Mouse (Mus musculus): ENCODE results near the gene Sap30l. TPM values are rescaled to one million over a fixed set of nuclear protein-coding genes. Genes with fewer than 3 reads are reported as not detected.
A peak's percentile ranks its signal among the peaks of the same experiment; 100 is the strongest.

Sap30l gene
- total and polyA plus RNA-seq, 3 experiments, result 17.1 to 23.1 (median 20.8) TPM

- Histone ChIP-seq H3K9ac (ENCODE audit: insufficient read depth, low read depth) (no peak overlapping the region), H3K4me2 (ENCODE audit: insufficient read depth, low read depth, poor library complexity, severe bottlenecking) (no peak overlapping the region), H3K36me3 (replicated peaks in 1 of 2; ENCODE audit: control insufficient read depth in 1 of 2, insufficient read depth in 1 of 2, low read length in 1 of 2) (no peaks in the 10 kb centered on the region), H3K4me3 (replicated peaks in 1 of 3; ENCODE audit: low read depth in 2 of 3, low read length in 2 of 3, poor library complexity in 1 of 3) (no peak overlapping the region), H3K27me3 (replicated peaks) (peaks cover 99% of the 10 kb centered on the region), H3K4me1 (ENCODE audit: control insufficient read depth in 1 of 2, insufficient read depth in 2 of 2) (peaks cover 0 to 4% of the 10 kb centered on the region in 2 experiments; a peak in 2 of 4 replicates), H3K79me2 (replicated peaks; ENCODE audit: control insufficient read depth, extremely low read depth, insufficient read depth, poor library complexity, severe bottlenecking) (no peaks in the 10 kb centered on the region), H3K27ac (ENCODE audit: insufficient read depth, low read depth) (no peak overlapping the region), H3K9me3 (replicated peaks; ENCODE audit: low read length) (no peaks in the 10 kb centered on the region)
- in situ Hi-C loops (cut with MboI; ENCODE audit: low pct_ligation_motif_present, low pct_unique_long_range_greater_than_20kb, low sequenced_read_pairs), result no loop called here
- dilution Hi-C loops (cut with MboI; ENCODE audit: extremely low pct_ligation_motif_present, extremely low pct_unique_long_range_greater_than_20kb, low sequenced_read_pairs), result no loop called here
- no peak for DNase-seq (ENCODE audit: extremely low read depth)
- TF ChIP-seq MAFK (IDR thresholded peaks at IDR 0.05; ENCODE audit: insufficient replicate concordance, low read length), result peak; percentile 91
- TF ChIP-seq EP300 (IDR thresholded peaks at IDR 0.05; ENCODE audit: low read length), result no peak
Measured at GRCm38 (mm10) chr11:57770776-57771175, 30.7 kb upstream of the Sap30l start.

- in situ Hi-C loops (cut with MboI; ENCODE audit: low pct_ligation_motif_present, low pct_unique_long_range_greater_than_20kb, low sequenced_read_pairs), result no loop called here
- no peak for DNase-seq (ENCODE audit: extremely low read depth)
- Histone ChIP-seq H3K27me3 (replicated peaks) (peaks cover 99% of the 10 kb centered on the region), H3K79me2 (replicated peaks; ENCODE audit: control insufficient read depth, extremely low read depth, insufficient read depth, poor library complexity, severe bottlenecking) (no peaks in the 10 kb centered on the region), H3K4me3 (replicated peaks in 1 of 3; ENCODE audit: low read depth in 2 of 3, low read length in 2 of 3, poor library complexity in 1 of 3) (no peak overlapping the region), H3K9me3 (replicated peaks; ENCODE audit: low read length) (no peaks in the 10 kb centered on the region), H3K4me2 (ENCODE audit: insufficient read depth, low read depth, poor library complexity, severe bottlenecking) (no peak overlapping the region), H3K4me1 (ENCODE audit: control insufficient read depth in 1 of 2, insufficient read depth in 2 of 2) (peaks cover 0 to 4% of the 10 kb centered on the region in 2 experiments; a peak in 1 of 4 replicates), H3K9ac (ENCODE audit: insufficient read depth, low read depth) (no peak overlapping the region), H3K36me3 (replicated peaks in 1 of 2; ENCODE audit: control insufficient read depth in 1 of 2, insufficient read depth in 1 of 2, low read length in 1 of 2) (no peaks in the 10 kb centered on the region), H3K27ac (ENCODE audit: insufficient read depth, low read depth) (no peak overlapping the region)
- dilution Hi-C loops (cut with MboI; ENCODE audit: extremely low pct_ligation_motif_present, extremely low pct_unique_long_range_greater_than_20kb, low sequenced_read_pairs), result no loop called here
- no peak for TF ChIP-seq HCFC1 (IDR thresholded peaks at IDR 0.05; ENCODE audit: low read depth, low read length)
- TF ChIP-seq MAX (IDR thresholded peaks at IDR 0.05; ENCODE audit: low read length), result no peak
- no peak for TF ChIP-seq POLR2A (IDR thresholded peaks at IDR 0.05; ENCODE audit: low read depth, low read length)
Measured at GRCm38 (mm10) chr11:57771676-57772075, 29.8 kb upstream of the Sap30l start.

- Histone ChIP-seq H3K4me1 (ENCODE audit: control insufficient read depth in 1 of 2, insufficient read depth in 2 of 2) (peaks cover 0 to 4% of the 10 kb centered on the region in 2 experiments; a peak in 1 of 4 replicates), H3K36me3 (replicated peaks in 1 of 2; ENCODE audit: control insufficient read depth in 1 of 2, insufficient read depth in 1 of 2, low read length in 1 of 2) (no peaks in the 10 kb centered on the region), H3K4me2 (ENCODE audit: insufficient read depth, low read depth, poor library complexity, severe bottlenecking) (no peak overlapping the region), H3K9me3 (replicated peaks; ENCODE audit: low read length) (no peaks in the 10 kb centered on the region), H3K27me3 (replicated peaks) (peaks cover 98% of the 10 kb centered on the region), H3K4me3 (replicated peaks in 1 of 3; ENCODE audit: low read depth in 2 of 3, low read length in 2 of 3, poor library complexity in 1 of 3) (no peak overlapping the region), H3K79me2 (replicated peaks; ENCODE audit: control insufficient read depth, extremely low read depth, insufficient read depth, poor library complexity, severe bottlenecking) (no peaks in the 10 kb centered on the region), H3K9ac (ENCODE audit: insufficient read depth, low read depth) (no peak overlapping the region), H3K27ac (ENCODE audit: insufficient read depth, low read depth) (no peak overlapping the region)
- dilution Hi-C loops (cut with MboI; ENCODE audit: extremely low pct_ligation_motif_present, extremely low pct_unique_long_range_greater_than_20kb, low sequenced_read_pairs), result no loop called here
- DNase-seq (ENCODE audit: extremely low read depth), result no peak
- TF ChIP-seq IRF4 (IDR thresholded peaks at IDR 0.05; ENCODE audit: low read depth, low read length) (no peak), JUND (conservative IDR thresholded peaks at IDR 0.05; ENCODE audit: low read depth, low read length) (no peak), TCF12 (IDR thresholded peaks at IDR 0.05; ENCODE audit: low read depth, low read length) (no peak), ETS1 (conservative IDR thresholded peaks at IDR 0.05; ENCODE audit: low read depth, low read length) (no peak), KAT2A (IDR thresholded peaks at IDR 0.05; ENCODE audit: insufficient replicate concordance, low read length) (no peak), POLR2A (IDR thresholded peaks at IDR 0.05; ENCODE audit: low read depth, low read length) (no peak), UBTF (IDR thresholded peaks at IDR 0.05; ENCODE audit: low read depth, low read length) (no peak), USF2 (conservative IDR thresholded peaks at IDR 0.05; ENCODE audit: low read depth, low read length) (no peak)
- in situ Hi-C loops (cut with MboI; ENCODE audit: low pct_ligation_motif_present, low pct_unique_long_range_greater_than_20kb, low sequenced_read_pairs), result no loop called here
Measured at GRCm38 (mm10) chr11:57773479-57773878, 28.0 kb upstream of the Sap30l start.

Data from CH12.LX (cell line).